Mouse (Mus musculus): ENCODE data around the gene Chchd6. TPM values are rescaled to one million over a fixed set of nuclear protein-coding genes. Genes with fewer than 3 reads are reported as not detected.

Gene Chchd6
- polyA plus RNA-seq, 1 experiment from 2014 or later: 184 TPM

GRCm38 (mm10) chr6:89403257-89404225, 191.9 kb downstream of the Chchd6 start:
- WGBS: 81% methylated on average over 2 of the region's 2 CpGs
- DNase-seq (ENCODE audit: low spot score) (no peak), ATAC-seq (no peak)

GRCm38 (mm10) chr6:89402406-89402805, 193.0 kb downstream of the Chchd6 start:
- DNase-seq (ENCODE audit: low spot score): peak; percentile 77

More at GRCm38 (mm10) chr6:89403257-89404225, 191.9 kb downstream of the Chchd6 start:
- Histone ChIP-seq H3K4me1 (ENCODE audit: control insufficient read depth, insufficient read depth, low read length) (peaks cover 13% of the 10 kb centered on the region; the same call in 1 of the 2 replicates), H3K27me3 (replicated peaks; ENCODE audit: control insufficient read depth, insufficient read depth, low read length) (no peaks in the 10 kb centered on the region), H3K9me3 (replicated peaks; ENCODE audit: control insufficient read depth, low read length) (no peaks in the 10 kb centered on the region), H3K9ac (ENCODE audit: low read length) (no peak overlapping the region), H3K27ac (ENCODE audit: low read depth, low read length) (no peak overlapping the region), H3K36me3 (ENCODE audit: control insufficient read depth, insufficient read depth, low read length) (no peaks in the 10 kb centered on the region), H3K4me3 (ENCODE audit: low read depth, low read length) (no peak overlapping the region), H3K4me2 (ENCODE audit: low read length) (no peak overlapping the region)

GRCm38 (mm10) chr6:89399564-89399963, 195.9 kb downstream of the Chchd6 start:
- Histone ChIP-seq H3K9me3 (replicated peaks; ENCODE audit: control insufficient read depth, low read length) (no peaks in the 10 kb centered on the region), H3K36me3 (ENCODE audit: control insufficient read depth, insufficient read depth, low read length) (no peaks in the 10 kb centered on the region), H3K4me1 (ENCODE audit: control insufficient read depth, insufficient read depth, low read length) (peaks cover 6% of the 10 kb centered on the region; the same call in 1 of the 2 replicates), H3K4me3 (ENCODE audit: low read depth, low read length) (no peak overlapping the region), H3K27me3 (replicated peaks; ENCODE audit: control insufficient read depth, insufficient read depth, low read length) (no peaks in the 10 kb centered on the region), H3K9ac (ENCODE audit: low read length) (no peak overlapping the region), H3K4me2 (ENCODE audit: low read length) (no peak overlapping the region), H3K27ac (ENCODE audit: low read depth, low read length) (no peak overlapping the region)
- WGBS: 90% methylated on average over 1 of the region's 1 CpGs
- ATAC-seq: no peak
- DNase-seq (ENCODE audit: low spot score): no peak

More at GRCm38 (mm10) chr6:89402406-89402805, 193.0 kb downstream of the Chchd6 start:
- peak; percentile 70; the same call in 1 of the 2 replicates for ATAC-seq
- no peak overlapping the region for H3K4me3 ChIP-seq (ENCODE audit: low read depth, low read length)
- no peak overlapping the region for H3K4me2 ChIP-seq (ENCODE audit: low read length)
- 6% methylated on average over 2 of the region's 2 CpGs for WGBS
- H3K4me1 ChIP-seq (ENCODE audit: control insufficient read depth, insufficient read depth, low read length): peaks cover 10% of the 10 kb centered on the region; the same call in 1 of the 2 replicates
- no peaks in the 10 kb centered on the region for H3K27me3 ChIP-seq (replicated peaks; ENCODE audit: control insufficient read depth, insufficient read depth, low read length)
- no peaks in the 10 kb centered on the region for H3K9me3 ChIP-seq (replicated peaks; ENCODE audit: control insufficient read depth, low read length)
- no peak overlapping the region for H3K9ac ChIP-seq (ENCODE audit: low read length)
- H3K27ac ChIP-seq (ENCODE audit: low read depth, low read length): no peak overlapping the region
- no peaks in the 10 kb centered on the region for H3K36me3 ChIP-seq (ENCODE audit: control insufficient read depth, insufficient read depth, low read length)

DNA sequence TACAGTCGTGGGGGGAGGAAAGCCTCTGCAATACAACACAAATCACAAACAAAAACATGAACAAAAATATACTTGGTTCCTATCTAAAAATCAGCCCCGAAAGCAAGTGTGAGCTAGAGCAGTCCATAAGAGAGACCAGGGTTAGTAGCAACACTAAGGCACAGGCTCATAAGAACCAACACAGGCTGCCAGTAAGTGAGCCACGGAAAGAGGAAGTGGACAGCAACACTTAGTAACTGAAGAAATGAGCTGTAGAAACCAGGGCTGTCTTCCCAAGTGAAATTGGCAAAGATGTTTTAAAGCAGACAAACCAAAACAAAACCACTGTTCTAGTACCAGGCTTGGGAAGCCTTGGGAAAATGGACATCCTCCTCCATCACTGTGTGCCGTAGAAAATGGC, 197.5 kb downstream of the Chchd6 start:
- WGBS: 88% methylated on average over 4 of the region's 4 CpGs
- DNase-seq (ENCODE audit: low spot score): no peak

DNA sequence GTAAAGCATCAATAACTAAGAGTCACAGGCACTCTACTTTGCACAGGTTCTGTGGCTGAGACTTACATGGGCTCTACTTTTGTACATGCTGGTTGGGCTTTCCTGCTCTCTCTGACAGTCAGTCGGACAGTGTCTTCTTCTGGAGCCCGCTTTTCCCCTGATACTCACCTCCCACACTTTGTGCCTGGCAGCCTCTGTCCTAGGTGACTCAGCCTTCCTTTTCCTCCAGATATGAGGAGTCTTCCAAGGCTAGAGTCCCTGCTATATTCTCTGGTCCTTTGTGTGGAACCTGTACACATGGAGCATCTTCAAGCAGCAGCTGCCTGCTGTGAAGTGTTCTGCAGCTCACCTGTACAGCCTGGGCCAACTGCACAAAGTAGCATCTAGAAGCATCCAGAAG, 201.6 kb downstream of the Chchd6 start:
- no peaks in the 10 kb centered on the region for H3K27me3 ChIP-seq (replicated peaks; ENCODE audit: control insufficient read depth, insufficient read depth, low read length)
- no peak for DNase-seq (ENCODE audit: low spot score)
- 95% methylated on average over 2 of the region's 2 CpGs for WGBS

More for the DNA sequence above, 197.5 kb downstream of the Chchd6 start:
- ATAC-seq: no peak
- Histone ChIP-seq H3K4me2 (ENCODE audit: low read length) (no peak overlapping the region), H3K27ac (ENCODE audit: low read depth, low read length) (no peak overlapping the region), H3K4me1 (ENCODE audit: control insufficient read depth, insufficient read depth, low read length) (peaks cover 6% of the 10 kb centered on the region; the same call in 1 of the 2 replicates), H3K9ac (ENCODE audit: low read length) (no peak overlapping the region), H3K4me3 (ENCODE audit: low read depth, low read length) (no peak overlapping the region), H3K9me3 (replicated peaks; ENCODE audit: control insufficient read depth, low read length) (no peaks in the 10 kb centered on the region), H3K27me3 (replicated peaks; ENCODE audit: control insufficient read depth, insufficient read depth, low read length) (no peaks in the 10 kb centered on the region), H3K36me3 (ENCODE audit: control insufficient read depth, insufficient read depth, low read length) (no peaks in the 10 kb centered on the region)

GRCm38 (mm10) chr6:89392213-89392612, 203.2 kb downstream of the Chchd6 start:
- 85% methylated on average over 2 of the region's 2 CpGs for WGBS
- ATAC-seq: no peak

More for the DNA sequence above, 201.6 kb downstream of the Chchd6 start:
- Histone ChIP-seq H3K27ac (ENCODE audit: low read depth, low read length) (no peak overlapping the region), H3K36me3 (ENCODE audit: control insufficient read depth, insufficient read depth, low read length) (no peaks in the 10 kb centered on the region), H3K9ac (ENCODE audit: low read length) (no peak overlapping the region), H3K4me1 (ENCODE audit: control insufficient read depth, insufficient read depth, low read length) (no peaks in the 10 kb centered on the region), H3K4me2 (ENCODE audit: low read length) (no peak overlapping the region), H3K9me3 (replicated peaks; ENCODE audit: control insufficient read depth, low read length) (no peaks in the 10 kb centered on the region), H3K4me3 (ENCODE audit: low read depth, low read length) (no peak overlapping the region)
- no peak for ATAC-seq

DNA sequence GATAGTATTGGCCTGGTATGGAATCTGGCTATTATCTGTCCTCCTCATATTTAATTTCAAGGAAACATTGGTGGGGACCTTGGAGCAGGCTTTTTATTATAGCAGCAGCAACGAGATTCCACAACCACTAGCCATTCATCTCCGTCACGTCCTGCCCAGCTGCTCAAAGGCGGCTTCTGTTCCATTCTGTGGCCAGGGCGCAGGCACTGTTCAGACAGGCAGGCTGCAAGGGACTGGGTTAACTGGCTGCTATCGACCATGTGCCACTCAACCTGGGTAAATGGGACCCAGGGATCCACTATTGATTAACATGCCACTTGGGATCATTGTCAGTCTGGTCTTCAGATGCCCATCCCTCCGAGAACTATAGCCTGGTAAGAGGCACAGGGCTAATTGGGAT, 205.7 kb downstream of the Chchd6 start:
- Histone ChIP-seq H3K4me2 (ENCODE audit: low read length) (no peak overlapping the region), H3K36me3 (ENCODE audit: control insufficient read depth, insufficient read depth, low read length) (no peaks in the 10 kb centered on the region), H3K4me1 (ENCODE audit: control insufficient read depth, insufficient read depth, low read length) (no peaks in the 10 kb centered on the region), H3K9me3 (replicated peaks; ENCODE audit: control insufficient read depth, low read length) (no peaks in the 10 kb centered on the region), H3K9ac (ENCODE audit: low read length) (no peak overlapping the region), H3K27me3 (replicated peaks; ENCODE audit: control insufficient read depth, insufficient read depth, low read length) (no peaks in the 10 kb centered on the region), H3K4me3 (ENCODE audit: low read depth, low read length) (no peak overlapping the region), H3K27ac (ENCODE audit: low read depth, low read length) (no peak overlapping the region)
- 73% methylated on average over 7 of the region's 7 CpGs for WGBS
- ATAC-seq (no peak), DNase-seq (ENCODE audit: low spot score) (no peak)

More at GRCm38 (mm10) chr6:89392213-89392612, 203.2 kb downstream of the Chchd6 start:
- H3K36me3 ChIP-seq (ENCODE audit: control insufficient read depth, insufficient read depth, low read length): no peaks in the 10 kb centered on the region
- H3K9me3 ChIP-seq (replicated peaks; ENCODE audit: control insufficient read depth, low read length): no peaks in the 10 kb centered on the region
- DNase-seq (ENCODE audit: low spot score): no peak
- H3K4me3 ChIP-seq (ENCODE audit: low read depth, low read length): no peak overlapping the region
- H3K27ac ChIP-seq (ENCODE audit: low read depth, low read length): no peak overlapping the region
- H3K27me3 ChIP-seq (replicated peaks; ENCODE audit: control insufficient read depth, insufficient read depth, low read length): no peaks in the 10 kb centered on the region
- no peaks in the 10 kb centered on the region for H3K4me1 ChIP-seq (ENCODE audit: control insufficient read depth, insufficient read depth, low read length)
- no peak overlapping the region for H3K9ac ChIP-seq (ENCODE audit: low read length)
- no peak overlapping the region for H3K4me2 ChIP-seq (ENCODE audit: low read length)

DNA sequence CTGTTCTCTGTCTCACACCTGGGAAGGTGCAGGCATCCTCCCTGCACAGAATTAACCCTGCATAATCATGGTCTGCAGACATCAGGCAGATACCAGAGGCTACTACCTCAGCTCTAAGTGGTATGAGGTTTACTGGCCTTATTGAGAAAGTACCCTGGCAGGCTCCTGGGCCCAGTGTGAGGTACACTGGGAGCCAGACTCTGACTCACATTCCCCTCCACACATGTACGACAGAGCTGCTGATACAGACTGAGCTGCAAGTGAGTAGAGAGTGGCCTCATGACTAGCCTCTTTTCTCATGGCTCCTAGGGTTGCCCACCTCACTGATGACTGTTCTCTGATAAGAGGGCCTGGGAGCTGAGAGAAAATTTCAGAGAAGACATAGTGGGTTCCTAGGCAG, 208.5 kb downstream of the Chchd6 start:
- DNase-seq (ENCODE audit: low spot score): no peak
- WGBS: 84% methylated on average over 1 of the region's 1 CpGs
- ATAC-seq: no peak

GRCm38 (mm10) chr6:89384699-89385098, 210.8 kb downstream of the Chchd6 start:
- H3K9me3 ChIP-seq (replicated peaks; ENCODE audit: control insufficient read depth, low read length): no peaks in the 10 kb centered on the region
- no peaks in the 10 kb centered on the region for H3K27me3 ChIP-seq (replicated peaks; ENCODE audit: control insufficient read depth, insufficient read depth, low read length)
- H3K36me3 ChIP-seq (ENCODE audit: control insufficient read depth, insufficient read depth, low read length): no peaks in the 10 kb centered on the region
- DNase-seq (ENCODE audit: low spot score): no peak
- ATAC-seq: no peak
- WGBS: 78% methylated on average over 2 of the region's 2 CpGs
- H3K4me1 ChIP-seq (ENCODE audit: control insufficient read depth, insufficient read depth, low read length): no peaks in the 10 kb centered on the region
- no peak overlapping the region for H3K4me2 ChIP-seq (ENCODE audit: low read length)
- no peak overlapping the region for H3K4me3 ChIP-seq (ENCODE audit: low read depth, low read length)
- H3K9ac ChIP-seq (ENCODE audit: low read length): no peak overlapping the region
- no peak overlapping the region for H3K27ac ChIP-seq (ENCODE audit: low read depth, low read length)

More for the DNA sequence above, 208.5 kb downstream of the Chchd6 start:
- Histone ChIP-seq H3K36me3 (ENCODE audit: control insufficient read depth, insufficient read depth, low read length) (no peaks in the 10 kb centered on the region), H3K4me3 (ENCODE audit: low read depth, low read length) (no peak overlapping the region), H3K9me3 (replicated peaks; ENCODE audit: control insufficient read depth, low read length) (no peaks in the 10 kb centered on the region), H3K4me1 (ENCODE audit: control insufficient read depth, insufficient read depth, low read length) (no peaks in the 10 kb centered on the region), H3K9ac (ENCODE audit: low read length) (no peak overlapping the region), H3K27me3 (replicated peaks; ENCODE audit: control insufficient read depth, insufficient read depth, low read length) (no peaks in the 10 kb centered on the region), H3K27ac (ENCODE audit: low read depth, low read length) (no peak overlapping the region), H3K4me2 (ENCODE audit: low read length) (no peak overlapping the region)
